Mouse (Mus musculus): ENCODE results near the gene Rack1. TPM values are rescaled to one million over a fixed set of nuclear protein-coding genes. Genes with fewer than 3 reads are reported as not detected.
A peak's percentile ranks its signal among the peaks of the same experiment; 100 is the strongest.
"Not testable (repeated sequence)": the region's sequence is repeated elsewhere in the genome, so short reads cannot be mapped to it uniquely, and the experiment has no call there.

The Rack1 gene
- polyA plus RNA-seq, 1 experiment = 432 TPM

GRCm38 (mm10) chr11:48838879-48839680 is 38.9 kb downstream of the Rack1 start:
- no peak overlapping the region for H3K4me3 ChIP-seq (replicated peaks; ENCODE audit: insufficient read depth, low read depth, low read length)

GRCm38 (mm10) chr11:48840805-48841204 is 40.7 kb downstream of the Rack1 start:
- TF ChIP-seq POLR2A (IDR thresholded peaks at IDR 0.05; ENCODE audit: borderline replicate concordance, insufficient read depth, low read length) = no peak
- TF ChIP-seq CTCF (IDR thresholded peaks at IDR 0.05; ENCODE audit: borderline replicate concordance, insufficient read depth, low read depth, low read length) = no peak
- DNase-seq = no peak
- H3K4me1 ChIP-seq (ENCODE audit: control insufficient read depth, insufficient read depth, low read length) = no peaks in the 10 kb centered on the region
- no peak overlapping the region for H3K27ac ChIP-seq (ENCODE audit: insufficient read depth, low read length)
- H3K27me3 ChIP-seq (ENCODE audit: control insufficient read depth, insufficient read depth, low read length) = no peaks in the 10 kb centered on the region
- H3K4me3 ChIP-seq (replicated peaks; ENCODE audit: insufficient read depth, low read depth, low read length) = no peak overlapping the region

More at GRCm38 (mm10) chr11:48838879-48839680, 38.9 kb downstream of the Rack1 start:
- 83% methylated on average over 10 of the region's 10 CpGs for WGBS
- no peaks in the 10 kb centered on the region for H3K4me1 ChIP-seq (ENCODE audit: control insufficient read depth, insufficient read depth, low read length)
- no peak for DNase-seq
- TF ChIP-seq CTCF (IDR thresholded peaks at IDR 0.05; ENCODE audit: borderline replicate concordance, insufficient read depth, low read depth, low read length) (no peak), POLR2A (IDR thresholded peaks at IDR 0.05; ENCODE audit: borderline replicate concordance, insufficient read depth, low read length) (no peak)
- H3K27ac ChIP-seq (ENCODE audit: insufficient read depth, low read length) = no peak overlapping the region
- no peaks in the 10 kb centered on the region for H3K27me3 ChIP-seq (ENCODE audit: control insufficient read depth, insufficient read depth, low read length)

GRCm38 (mm10) chr11:48841213-48841612 is 41.1 kb downstream of the Rack1 start:
- H3K4me1 ChIP-seq (ENCODE audit: control insufficient read depth, insufficient read depth, low read length) = no peaks in the 10 kb centered on the region
- no peak overlapping the region for H3K4me3 ChIP-seq (replicated peaks; ENCODE audit: insufficient read depth, low read depth, low read length)
- TF ChIP-seq CTCF (IDR thresholded peaks at IDR 0.05; ENCODE audit: borderline replicate concordance, insufficient read depth, low read depth, low read length) (no peak), POLR2A (IDR thresholded peaks at IDR 0.05; ENCODE audit: borderline replicate concordance, insufficient read depth, low read length) (no peak)
- 88% methylated on average over 5 of the region's 5 CpGs for WGBS
- DNase-seq = no peak
- no peak overlapping the region for H3K27ac ChIP-seq (ENCODE audit: insufficient read depth, low read length)
- H3K27me3 ChIP-seq (ENCODE audit: control insufficient read depth, insufficient read depth, low read length) = no peaks in the 10 kb centered on the region

- Histone ChIP-seq H3K27ac (ENCODE audit: insufficient read depth, low read length) (no peak overlapping the region), H3K4me3 (replicated peaks; ENCODE audit: insufficient read depth, low read depth, low read length) (no peak overlapping the region), H3K4me1 (ENCODE audit: control insufficient read depth, insufficient read depth, low read length) (no peaks in the 10 kb centered on the region), H3K27me3 (ENCODE audit: control insufficient read depth, insufficient read depth, low read length) (no peaks in the 10 kb centered on the region)
- WGBS = 88% methylated on average over 4 of the region's 4 CpGs
- no peak for DNase-seq
- TF ChIP-seq POLR2A (IDR thresholded peaks at IDR 0.05; ENCODE audit: borderline replicate concordance, insufficient read depth, low read length) = no peak
Measured at GRCm38 (mm10) chr11:48842378-48842792, 42.3 kb downstream of the Rack1 start.

- Histone ChIP-seq H3K4me3 (replicated peaks; ENCODE audit: insufficient read depth, low read depth, low read length) (no peak overlapping the region), H3K27ac (ENCODE audit: insufficient read depth, low read length) (no peak overlapping the region), H3K4me1 (ENCODE audit: control insufficient read depth, insufficient read depth, low read length) (no peaks in the 10 kb centered on the region), H3K27me3 (ENCODE audit: control insufficient read depth, insufficient read depth, low read length) (no peaks in the 10 kb centered on the region)
- DNase-seq = no peak
- WGBS = 92% methylated on average over 11 of the region's 11 CpGs
- TF ChIP-seq CTCF (IDR thresholded peaks at IDR 0.05; ENCODE audit: borderline replicate concordance, insufficient read depth, low read depth, low read length) (no peak), POLR2A (IDR thresholded peaks at IDR 0.05; ENCODE audit: borderline replicate concordance, insufficient read depth, low read length) (no peak)
Measured at GRCm38 (mm10) chr11:48843202-48843601, 43.1 kb downstream of the Rack1 start.

GRCm38 (mm10) chr11:48844309-48844708 is 44.2 kb downstream of the Rack1 start:
- Histone ChIP-seq H3K27me3 (ENCODE audit: control insufficient read depth, insufficient read depth, low read length) (no peaks in the 10 kb centered on the region), H3K4me1 (ENCODE audit: control insufficient read depth, insufficient read depth, low read length) (no peaks in the 10 kb centered on the region), H3K4me3 (replicated peaks; ENCODE audit: insufficient read depth, low read depth, low read length) (no peak overlapping the region), H3K27ac (ENCODE audit: insufficient read depth, low read length) (no peak overlapping the region)
- DNase-seq = peak in 1 of 2 experiments; percentile 58
- no peak for TF ChIP-seq CTCF (IDR thresholded peaks at IDR 0.05; ENCODE audit: borderline replicate concordance, insufficient read depth, low read depth, low read length)
- no peak for TF ChIP-seq POLR2A (IDR thresholded peaks at IDR 0.05; ENCODE audit: borderline replicate concordance, insufficient read depth, low read length)
- WGBS = 34% methylated on average over 6 of the region's 6 CpGs

- 46% methylated on average over 13 of the region's 13 CpGs for WGBS
- DNase-seq = no peak
- Histone ChIP-seq H3K27me3 (ENCODE audit: control insufficient read depth, insufficient read depth, low read length) (no peaks in the 10 kb centered on the region), H3K4me1 (ENCODE audit: control insufficient read depth, insufficient read depth, low read length) (no peaks in the 10 kb centered on the region), H3K27ac (ENCODE audit: insufficient read depth, low read length) (no peak overlapping the region), H3K4me3 (replicated peaks; ENCODE audit: insufficient read depth, low read depth, low read length) (no peak overlapping the region)
- no peak for TF ChIP-seq POLR2A (IDR thresholded peaks at IDR 0.05; ENCODE audit: borderline replicate concordance, insufficient read depth, low read length)
- no peak for TF ChIP-seq CTCF (IDR thresholded peaks at IDR 0.05; ENCODE audit: borderline replicate concordance, insufficient read depth, low read depth, low read length)
Measured at GRCm38 (mm10) chr11:48845244-48845815, 45.2 kb downstream of the Rack1 start.

- not testable (repeated sequence) for H3K27me3 ChIP-seq (ENCODE audit: control insufficient read depth, insufficient read depth, low read length); H3K27ac ChIP-seq (ENCODE audit: insufficient read depth, low read length); H3K4me1 ChIP-seq (ENCODE audit: control insufficient read depth, insufficient read depth, low read length); DNase-seq; H3K4me3 ChIP-seq (replicated peaks; ENCODE audit: insufficient read depth, low read depth, low read length)
- 74% methylated on average over 2 of the region's 2 CpGs for WGBS
Measured at GRCm38 (mm10) chr11:48846362-48846761, 46.2 kb downstream of the Rack1 start.
